Mouse (Mus musculus): Measurements from ENCODE around the gene Vwa7. TPM values are rescaled to one million over a fixed set of nuclear protein-coding genes. Genes with fewer than 3 reads are reported as not detected.

The Vwa7 gene
- total RNA-seq, 2 experiments from 2014 or later = 0.22 to 0.33 TPM

GRCm38 (mm10) chr17:35046681-35047455, 30.5 kb downstream of the Vwa7 start, which contains the start of gene Msh5:
TSS of gene Msh5 (minus strand) at chr17:35046745.
- peak; percentile 87 to 92 for DNase-seq

- DNase-seq = no peak
These were observed 31.3 kb downstream of the Vwa7 start for GRCm38 (mm10) chr17:35047688-35048087.

GRCm38 (mm10) chr17:35048149-35048931, 32.0 kb downstream of the Vwa7 start:
- DNase-seq = no peak

GRCm38 (mm10) chr17:35048932-35049440, 32.6 kb downstream of the Vwa7 start:
- DNase-seq = no peak

GRCm38 (mm10) chr17:35049561-35050016, 33.2 kb downstream of the Vwa7 start, which contains the start of gene Clic1:
TSS of gene Clic1 (plus strand) at chr17:35049966.
- DNase-seq = no peak

GRCm38 (mm10) chr17:35050126-35050750, 33.9 kb downstream of the Vwa7 start:
- no peak for DNase-seq

GRCm38 (mm10) chr17:35051156-35052086, 35.0 kb downstream of the Vwa7 start:
- DNase-seq = no peak

DNA sequence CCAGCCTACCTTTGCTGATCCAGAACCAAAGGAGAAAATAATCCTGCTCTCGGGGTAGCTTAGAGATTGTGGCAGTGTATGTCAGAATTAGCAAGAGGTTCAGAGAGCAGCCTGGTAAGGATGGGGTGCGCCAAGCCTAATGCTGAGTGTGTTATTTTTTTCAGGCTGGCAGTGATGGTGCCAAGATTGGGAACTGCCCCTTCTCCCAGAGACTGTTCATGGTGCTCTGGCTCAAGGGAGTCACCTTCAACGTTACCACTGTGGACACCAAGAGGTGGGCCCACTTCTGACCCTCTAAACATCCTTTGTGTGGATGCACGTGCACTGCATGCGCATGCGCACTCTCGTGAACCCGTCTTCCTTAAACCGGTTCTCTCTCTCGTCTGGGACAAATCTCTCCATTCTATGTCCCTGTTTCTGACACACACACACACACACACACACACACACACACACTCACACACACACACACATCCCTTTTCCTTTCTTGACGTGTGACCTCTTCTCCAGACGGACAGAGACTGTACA, 36.0 kb downstream of the Vwa7 start:
- DNase-seq = no peak

GRCm38 (mm10) chr17:35055691-35056495, 39.5 kb downstream of the Vwa7 start:
- DNase-seq = no peak

DNA sequence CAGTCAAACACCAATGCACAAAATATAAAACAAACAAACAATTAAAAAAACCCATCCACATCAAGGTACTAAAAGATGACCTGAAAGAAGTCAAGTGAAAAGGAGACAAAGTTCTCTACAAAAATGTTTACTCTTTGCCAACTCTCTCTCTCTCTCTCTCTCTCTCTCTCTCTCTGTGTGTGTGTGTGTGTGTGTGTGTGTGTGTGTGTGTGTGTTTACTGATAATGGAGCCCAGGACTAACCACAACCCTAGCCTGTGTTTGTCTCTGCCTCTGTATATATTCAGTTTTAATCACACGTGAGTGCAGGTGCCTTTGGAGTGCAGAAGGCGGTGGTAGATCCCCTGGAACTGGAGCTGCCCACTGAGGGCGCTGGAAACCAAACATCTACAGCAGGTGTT, 40.7 kb downstream of the Vwa7 start:
- no peak for DNase-seq

DNA sequence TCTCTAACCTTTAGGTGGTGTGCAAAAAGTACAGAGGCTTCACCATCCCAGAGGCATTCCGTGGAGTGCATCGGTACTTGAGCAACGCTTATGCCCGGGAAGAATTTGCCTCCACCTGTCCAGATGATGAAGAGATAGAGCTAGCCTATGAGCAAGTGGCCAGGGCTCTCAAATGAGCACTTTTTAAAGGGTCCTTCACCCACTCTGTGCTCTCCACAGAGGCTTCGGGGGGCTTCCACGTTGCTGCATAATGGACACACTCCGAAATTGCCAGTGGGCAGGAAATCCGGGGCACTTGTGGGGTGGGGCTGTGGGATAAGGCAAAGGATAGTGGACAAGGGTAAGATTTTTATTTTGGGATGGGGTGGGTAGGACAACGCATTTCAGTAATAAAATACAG, 41.9 kb downstream of the Vwa7 start:
- DNase-seq = no peak

DNA sequence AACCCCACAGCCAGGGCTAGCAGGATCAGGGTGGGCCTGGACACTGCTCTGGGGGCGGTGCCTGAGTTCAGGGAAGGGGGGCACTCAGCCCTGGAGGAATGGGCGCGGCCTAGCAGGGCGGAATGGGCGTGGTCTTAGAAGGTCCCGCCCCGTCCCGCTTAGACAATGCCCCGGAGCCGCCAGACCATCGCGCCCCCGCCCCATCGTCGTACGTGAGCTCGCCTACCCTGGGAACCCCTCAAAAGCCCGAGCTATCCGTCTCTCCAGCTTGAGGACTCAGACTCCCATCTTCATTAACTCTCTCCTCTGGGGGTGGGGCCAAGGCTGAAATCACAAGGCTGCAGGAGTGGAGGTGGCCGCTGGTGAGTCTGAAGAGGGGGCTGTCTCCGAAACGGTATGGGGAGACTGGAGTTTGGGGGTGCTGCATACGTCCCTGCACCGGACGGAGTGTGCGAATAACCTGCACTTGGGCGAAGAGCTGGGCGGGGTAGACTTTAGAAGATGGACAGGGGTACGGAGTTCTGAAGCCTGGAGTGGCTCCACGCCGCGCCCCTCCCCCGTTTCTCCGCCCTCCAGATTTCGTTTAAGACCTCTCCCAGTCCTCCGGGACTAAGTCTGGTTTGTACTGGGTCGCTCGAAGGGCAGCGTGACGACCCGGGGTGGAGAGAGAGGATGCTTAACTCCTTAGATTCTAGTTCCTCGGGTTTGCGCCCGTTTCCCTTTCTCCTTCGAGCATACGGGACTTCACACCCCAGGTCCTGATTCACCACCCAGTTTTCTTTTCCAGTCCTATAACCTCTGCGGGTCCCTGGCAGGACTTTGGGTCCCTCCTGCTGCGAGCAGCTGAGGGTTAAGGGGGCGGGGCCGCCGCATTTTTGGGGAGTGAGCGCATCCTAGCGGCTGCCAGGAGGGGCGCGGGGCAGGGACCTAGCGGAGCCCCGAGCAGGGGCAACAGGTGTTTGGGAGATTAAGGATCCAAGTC, 42.8 kb downstream of the Vwa7 start, which contains the start of gene Ddah2:
Gene Ddah2, plus strand, starts transcription at position 125 of the 982 bp plus-strand sequence.
- peak; percentile 67 to 78 for DNase-seq

GRCm38 (mm10) chr17:35060071-35060470, 43.7 kb downstream of the Vwa7 start:
- DNase-seq = no peak

DNA sequence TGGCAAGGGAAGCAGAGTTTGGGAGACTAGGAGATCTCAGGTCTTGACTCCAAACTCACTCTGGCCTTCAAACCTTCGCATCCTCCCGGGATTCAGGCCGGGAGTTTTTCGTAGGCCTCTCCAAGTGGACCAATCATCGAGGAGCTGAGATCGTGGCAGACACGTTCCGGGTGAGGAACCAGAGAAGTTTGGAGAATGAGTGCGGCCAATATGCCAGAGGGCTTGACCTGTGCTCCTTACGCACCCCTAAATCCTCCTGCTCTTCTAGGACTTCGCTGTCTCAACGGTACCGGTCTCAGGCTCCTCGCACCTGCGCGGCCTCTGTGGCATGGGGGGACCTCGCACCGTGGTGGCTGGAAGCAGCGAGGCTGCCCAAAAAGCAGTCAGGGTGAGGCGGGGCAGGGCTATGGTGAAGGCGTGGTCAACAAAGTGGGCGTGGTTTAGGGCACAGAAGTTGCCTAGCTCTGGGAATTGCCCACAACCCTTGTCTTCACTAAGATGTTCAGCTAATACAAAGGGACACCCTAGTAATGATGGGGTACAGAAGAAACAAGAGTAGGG, 44.4 kb downstream of the Vwa7 start:
- no peak for DNase-seq

GRCm38 (mm10) chr17:35061299-35061698, 44.9 kb downstream of the Vwa7 start:
- no peak for DNase-seq

- no peak for DNase-seq
These were observed 47.1 kb downstream of the Vwa7 start for GRCm38 (mm10) chr17:35063466-35063865.

- DNase-seq = no peak
These were observed 48.0 kb downstream of the Vwa7 start for GRCm38 (mm10) chr17:35064378-35064877.
